Mouse (Mus musculus) layer of hippocampus, postnatal 14 days (tissue): ENCODE results near the gene Bpifa6. TPM values are rescaled to one million over a fixed set of nuclear protein-coding genes. Genes with fewer than 3 reads are reported as not detected.

Source experiments
- DNase-seq, 2 experiments: peaks; one replicate each; pipeline ENCODE4 v3.0.0; 2021 to 2022; ENCODE audit warnings: low spot score in 2 of 2, mixed read lengths in 1 of 2
- long read RNA-seq, 2 experiments: library from polyadenylated mRNA; stranded (forward); transcript quantifications; one replicate each; pipeline ENCODE4 v2.0.0; 2021
- total RNA-seq, 2 experiments: library from RNA; stranded (reverse); gene quantifications; 2 replicates each; pipeline ENCODE4 v1.2.3; 2021

The Bpifa6 gene
- not detected for total RNA-seq
- long read RNA-seq, experiment 1 = 0 reads
- long read RNA-seq, experiment 2 = 0 reads

GRCm38 (mm10) chr2:153974582-153974981, at the start of gene Bpifa6:
Bpifa6 (plus strand) TSS chr2:153974945.
- DNase-seq = no peak

GRCm38 (mm10) chr2:153929871-153930413, 44.8 kb upstream of the Bpifa6 start:
- peak; percentile 31 to 47 for DNase-seq

GRCm38 (mm10) chr2:153931125-153931524, 43.6 kb upstream of the Bpifa6 start:
- no peak for DNase-seq

DNA sequence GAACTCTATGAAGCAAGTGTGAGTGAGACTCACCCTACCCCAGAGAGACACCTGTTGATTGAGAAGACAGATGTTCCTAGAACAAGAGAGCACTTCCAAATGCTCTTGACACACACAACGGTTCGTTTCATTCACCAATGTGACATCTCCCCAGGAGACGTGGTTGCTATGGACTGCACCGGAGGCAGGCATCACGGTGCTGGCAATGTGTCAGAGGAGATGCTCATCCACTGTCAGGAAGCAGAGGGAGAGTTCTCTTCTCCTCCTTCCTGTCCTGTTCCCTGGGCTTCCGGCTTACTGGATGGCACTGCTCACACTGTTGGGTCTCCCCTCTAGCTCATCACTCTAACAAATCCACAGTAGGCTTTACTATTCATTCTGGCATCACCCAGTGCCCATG, 41.4 kb upstream of the Bpifa6 start:
- DNase-seq = no peak

DNA sequence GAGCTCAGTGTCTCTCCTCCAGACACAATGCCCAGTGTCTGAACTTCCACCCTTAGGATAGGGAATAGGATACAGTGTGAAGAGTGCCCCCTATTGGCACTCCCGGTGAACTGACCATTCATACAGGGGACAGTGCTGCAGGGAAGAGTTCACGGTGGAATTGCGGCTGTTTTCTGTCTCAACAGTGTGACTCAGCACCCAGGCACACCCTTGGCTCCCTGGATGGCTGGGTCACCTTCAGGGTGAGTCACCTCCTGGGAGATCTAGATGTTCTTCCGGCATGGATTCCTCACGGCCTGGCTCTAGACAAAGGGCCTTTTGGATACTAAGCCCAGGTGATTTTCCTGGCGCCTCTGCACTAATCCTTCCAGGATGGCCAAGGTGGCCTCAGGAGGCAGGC, 39.4 kb upstream of the Bpifa6 start:
- DNase-seq = no peak

DNA sequence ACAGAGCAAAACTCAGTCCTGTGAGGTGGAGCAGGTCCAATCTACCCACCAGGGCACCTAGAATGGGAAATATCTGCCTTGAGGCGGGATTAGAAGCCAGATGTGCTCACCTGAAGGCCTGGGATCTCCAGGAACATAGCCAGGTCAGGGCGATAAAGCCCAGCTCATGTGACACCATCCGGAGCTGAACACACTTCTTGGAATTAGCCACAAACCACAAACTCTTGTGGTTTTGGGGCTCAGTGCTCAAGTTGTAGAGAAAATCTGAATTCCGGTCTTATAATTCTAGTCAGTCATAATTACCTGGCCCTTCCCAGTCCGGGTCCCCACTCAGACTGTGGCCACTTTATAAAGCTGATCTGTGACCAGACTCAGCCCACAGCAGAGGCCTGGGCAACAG, 36.9 kb upstream of the Bpifa6 start, which contains the start of gene Bpifb4:
Bpifb4 (plus strand) TSS at position 370 of the 400 bp plus-strand sequence.
- no peak for DNase-seq

DNA sequence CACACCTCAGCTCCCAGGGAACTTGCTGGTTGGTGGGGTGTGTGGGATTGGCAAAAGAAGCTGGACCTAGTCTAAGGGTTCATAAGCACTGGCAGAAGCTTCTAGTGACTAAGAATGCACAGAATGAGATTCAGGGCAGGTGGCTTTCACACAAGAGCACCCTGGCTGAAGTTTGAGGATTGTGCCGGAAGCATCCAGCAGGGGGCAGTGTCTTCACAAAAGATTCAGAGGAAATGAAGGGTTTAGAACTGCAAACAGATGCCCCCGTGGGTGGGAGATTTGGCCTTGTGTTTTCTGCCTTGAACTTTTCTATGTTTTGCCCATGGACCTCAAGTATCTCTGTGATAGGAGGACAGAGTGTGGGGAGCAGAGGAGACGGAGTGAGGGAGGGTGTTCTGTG, 31.2 kb upstream of the Bpifa6 start:
- DNase-seq = peak; percentile 56 to 59

DNA sequence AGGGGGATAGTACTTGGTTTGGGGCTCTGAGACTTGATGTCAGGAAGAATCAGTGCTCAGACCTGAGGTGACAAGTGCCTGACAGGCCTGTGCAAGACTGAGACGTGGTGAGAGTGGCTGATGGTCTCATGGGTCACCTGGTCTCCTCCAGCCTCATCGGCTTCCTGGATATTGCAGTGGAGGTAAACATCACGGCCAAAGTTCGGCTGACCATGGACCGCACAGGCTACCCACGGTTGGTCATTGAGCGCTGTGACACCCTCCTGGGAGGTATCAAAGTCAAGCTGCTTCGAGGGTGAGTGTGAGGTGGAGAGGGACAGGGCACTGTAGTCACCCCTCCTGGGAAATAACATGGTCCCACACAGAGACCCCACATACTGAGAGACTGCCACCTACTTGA, 30.2 kb upstream of the Bpifa6 start:
- no peak for DNase-seq

- peak; percentile 64 to 69 for DNase-seq
These were observed 21.8 kb upstream of the Bpifa6 start for GRCm38 (mm10) chr2:153952897-153953296.

DNA sequence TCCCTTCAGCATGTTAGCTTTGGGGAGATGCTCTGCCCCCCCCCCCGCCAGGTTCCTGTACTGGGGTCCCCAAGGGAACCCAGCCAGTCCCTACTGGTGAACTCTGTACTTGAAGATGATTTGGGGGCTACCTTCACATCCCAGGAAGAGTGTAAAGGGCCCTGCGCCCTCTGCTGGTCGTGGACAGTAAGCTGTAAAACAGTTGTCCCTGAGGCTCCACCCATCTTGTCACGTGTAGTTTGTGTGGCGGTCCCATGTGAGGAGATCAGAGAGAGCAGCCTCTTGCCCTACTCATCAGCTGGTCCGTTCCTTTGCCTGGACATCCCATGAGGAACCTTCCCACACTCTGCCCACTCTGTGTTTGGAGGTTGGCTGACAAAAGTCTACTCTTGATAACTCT, 20.9 kb upstream of the Bpifa6 start:
- no peak for DNase-seq

GRCm38 (mm10) chr2:153962821-153963331, 11.9 kb upstream of the Bpifa6 start:
- DNase-seq = no peak

DNA sequence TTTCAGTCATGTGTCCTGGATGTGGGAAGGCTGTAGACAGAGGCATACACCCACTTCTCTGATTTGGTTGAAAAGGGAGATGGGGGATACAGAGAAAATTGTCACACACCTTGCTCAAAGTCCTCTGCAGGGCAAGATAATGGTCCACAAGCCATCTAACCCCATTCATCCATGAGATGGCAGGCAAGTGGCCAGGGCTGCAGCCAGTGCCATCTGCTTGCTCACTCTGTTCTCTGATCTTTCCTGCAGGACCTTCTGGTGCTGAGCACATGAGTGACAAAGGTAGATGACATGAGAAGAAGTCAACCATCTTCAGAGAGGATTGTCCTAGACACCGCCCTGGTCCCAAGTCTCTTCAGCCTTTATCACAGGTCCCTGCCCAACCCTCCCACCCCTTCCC, 11.4 kb upstream of the Bpifa6 start:
- DNase-seq = no peak

DNA sequence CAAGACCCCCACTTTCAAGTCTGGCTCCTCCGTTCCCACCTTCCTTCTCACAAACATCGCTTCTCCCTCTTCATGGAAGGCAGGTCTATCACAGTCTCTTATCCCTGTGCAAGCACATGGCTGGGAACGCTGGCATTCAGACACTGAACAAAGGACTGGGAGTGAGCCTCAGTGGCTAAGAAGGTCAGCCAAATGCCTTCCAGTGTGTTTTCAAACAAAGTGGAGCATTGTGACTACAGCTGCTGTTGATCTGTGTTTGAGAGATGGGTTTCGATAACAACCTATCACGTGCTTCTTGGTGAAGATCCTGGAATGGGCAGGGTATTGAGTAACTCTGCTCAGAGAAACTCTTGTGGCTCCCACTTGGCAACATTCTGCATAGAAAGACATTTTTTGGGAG, 4.5 kb upstream of the Bpifa6 start:
- DNase-seq = no peak

DNA sequence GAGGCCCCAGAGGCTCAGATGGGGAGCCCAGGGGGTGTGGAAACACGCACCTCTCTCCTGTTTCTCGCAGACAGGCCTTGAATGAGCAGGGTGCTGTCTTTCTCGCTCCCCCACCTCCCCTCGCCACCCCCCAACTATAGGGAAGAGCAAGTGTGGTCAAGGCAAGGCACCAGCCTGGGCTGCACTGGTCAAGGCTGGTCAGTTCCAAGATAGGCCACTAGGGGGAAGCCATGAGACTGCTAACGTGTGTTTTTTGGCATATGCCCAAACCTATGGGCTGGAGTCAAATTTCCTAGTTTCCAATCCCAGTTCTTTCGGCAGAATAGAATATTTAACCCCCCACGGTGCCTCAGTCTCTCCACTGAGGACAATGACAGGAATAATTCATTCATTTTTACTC, 21.0 kb downstream of the Bpifa6 start:
- peak; percentile 60 to 67 for DNase-seq

- DNase-seq = no peak
These were observed 25.8 kb downstream of the Bpifa6 start for GRCm38 (mm10) chr2:154000501-154000900.

DNA sequence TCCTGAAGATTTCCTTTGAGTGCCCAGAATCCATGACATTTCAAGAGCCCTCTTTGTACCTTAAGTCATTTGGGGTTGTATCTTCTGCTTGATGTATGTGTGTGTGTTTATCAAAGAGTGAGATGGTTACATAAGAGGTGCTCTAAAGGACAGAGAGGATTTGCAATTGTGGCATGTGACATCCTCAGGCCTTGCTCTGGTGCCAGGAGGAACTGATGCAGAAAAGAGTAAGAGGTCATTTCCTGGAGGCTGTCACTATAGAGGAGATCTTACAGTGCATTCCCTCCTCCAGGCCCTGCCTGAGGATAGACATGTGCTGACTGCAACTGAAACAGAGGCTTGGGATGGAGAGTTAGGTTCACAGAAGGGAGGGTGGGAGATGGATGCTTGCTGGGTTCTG, 26.3 kb downstream of the Bpifa6 start:
- no peak for DNase-seq

- DNase-seq = no peak
These were observed 29.7 kb downstream of the Bpifa6 start for GRCm38 (mm10) chr2:154004456-154004855.

- no peak for DNase-seq
These were observed 30.3 kb downstream of the Bpifa6 start for GRCm38 (mm10) chr2:154005094-154005493.

- DNase-seq = no peak
These were observed 31.0 kb downstream of the Bpifa6 start for GRCm38 (mm10) chr2:154005734-154006133.

GRCm38 (mm10) chr2:154006331-154006730, 31.6 kb downstream of the Bpifa6 start:
- no peak for DNase-seq

DNA sequence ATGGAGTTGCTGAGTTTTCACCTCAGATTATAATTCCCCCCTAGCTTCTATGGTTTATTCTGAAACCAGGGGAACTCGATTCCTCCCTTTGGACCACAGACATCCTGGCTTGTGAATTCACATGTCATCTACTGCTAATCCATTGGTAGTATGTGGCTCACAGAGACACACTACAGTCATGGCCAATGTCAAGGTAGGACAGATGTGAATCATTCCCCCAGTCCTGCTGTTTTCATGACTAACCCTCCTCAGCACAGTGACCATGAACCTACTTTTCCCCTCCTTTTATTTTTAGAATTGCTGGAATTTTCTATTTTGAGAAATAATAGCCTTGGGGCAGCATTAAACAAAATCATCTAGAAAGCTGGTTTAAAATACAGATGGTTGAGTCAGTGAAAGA, 32.6 kb downstream of the Bpifa6 start:
- DNase-seq = no peak

DNA sequence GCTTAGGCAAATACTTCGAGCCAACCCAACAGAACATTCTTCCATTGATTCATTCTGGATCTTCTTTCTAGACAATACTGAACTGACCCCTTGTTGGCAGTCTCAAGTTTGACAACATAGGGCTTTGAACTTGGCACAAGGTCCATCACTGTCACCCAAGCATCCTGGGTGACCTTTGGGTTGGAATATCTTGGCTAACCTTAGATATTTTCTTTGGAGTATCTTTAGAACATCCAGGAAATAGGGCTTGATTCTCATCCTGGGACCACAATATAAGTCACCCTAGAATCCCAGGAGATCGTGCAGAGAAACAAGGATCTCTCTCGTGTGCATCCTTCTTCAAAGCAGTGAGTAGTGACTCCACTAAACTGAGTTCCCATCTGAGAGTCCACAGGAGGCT, 33.2 kb downstream of the Bpifa6 start, which contains the start of gene Bpifa2:
Bpifa2 (plus strand) TSS at position 301 of the 400 bp plus-strand sequence.
- no peak for DNase-seq

DNA sequence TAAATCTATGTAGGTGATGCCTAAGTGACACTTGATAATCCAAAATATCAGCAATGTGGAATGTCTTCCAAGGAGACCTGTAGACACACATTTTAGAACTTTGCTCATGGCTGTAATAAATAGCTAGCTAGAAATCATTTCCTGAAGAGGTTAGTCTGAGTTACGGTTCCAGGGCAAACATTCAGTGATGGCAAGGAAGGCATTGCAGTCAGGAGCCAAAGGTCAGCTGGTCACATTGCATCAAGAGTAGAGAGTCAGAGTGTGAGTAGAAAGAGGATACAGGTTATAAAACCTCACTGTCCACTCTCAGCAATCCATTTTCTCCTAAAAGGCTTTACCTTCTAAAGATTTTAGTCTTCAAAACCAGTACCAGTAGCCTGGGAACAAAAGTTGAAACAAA, 43.2 kb downstream of the Bpifa6 start:
- no peak for DNase-seq
